Mouse (Mus musculus): ENCODE measurements at regions not wholly inside any gene's neighbourhood (a gene's known extent, or its start where the extent isn't known, plus 50 kb on each side); places are given as distances from the start of the nearest gene placed in this dataset.
A peak's percentile ranks its signal among the peaks of the same experiment; 100 is the strongest.

DNA sequence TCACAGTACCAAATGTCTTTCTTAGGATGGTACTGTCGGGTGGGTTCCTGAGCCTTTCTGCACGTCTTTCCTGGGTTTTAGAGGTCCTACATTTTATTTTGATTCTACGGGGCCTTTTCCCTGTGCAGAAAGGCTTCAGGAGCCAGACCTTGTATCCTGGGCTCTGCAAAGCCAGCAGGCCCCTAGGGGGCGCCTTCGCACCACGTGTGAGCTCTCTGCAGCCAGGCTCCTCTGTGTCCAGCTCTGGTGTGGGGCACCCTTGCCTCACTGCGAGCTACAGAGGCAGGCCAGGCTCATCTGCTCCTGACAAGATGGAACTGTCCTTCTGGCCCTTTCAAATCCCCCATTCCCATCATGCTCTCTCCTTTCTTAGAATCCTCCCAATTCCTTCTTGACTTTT, 53.3 kb upstream of the Usp3 start:
- DNase-seq = peak; percentile 92

DNA sequence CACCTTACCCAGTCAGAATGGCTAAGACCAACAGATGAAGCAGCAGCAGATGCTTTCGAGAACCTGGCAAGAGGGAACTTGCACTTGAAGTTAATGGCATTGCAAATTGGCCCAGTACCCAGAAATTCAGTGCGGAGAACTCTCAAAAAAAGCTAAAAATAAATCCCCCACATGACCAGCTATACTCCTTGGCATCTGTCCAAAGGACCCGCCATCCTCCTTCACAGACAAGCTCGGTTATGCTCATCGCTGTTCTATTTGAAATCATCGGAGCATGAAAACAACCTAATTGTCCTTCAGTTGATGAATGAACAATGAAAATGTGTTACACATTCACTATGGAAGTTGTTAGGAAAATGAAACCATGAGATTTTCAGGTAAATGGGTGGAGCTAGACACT, 58.4 kb upstream of the Usp3 start:
- no peak for DNase-seq

DNA sequence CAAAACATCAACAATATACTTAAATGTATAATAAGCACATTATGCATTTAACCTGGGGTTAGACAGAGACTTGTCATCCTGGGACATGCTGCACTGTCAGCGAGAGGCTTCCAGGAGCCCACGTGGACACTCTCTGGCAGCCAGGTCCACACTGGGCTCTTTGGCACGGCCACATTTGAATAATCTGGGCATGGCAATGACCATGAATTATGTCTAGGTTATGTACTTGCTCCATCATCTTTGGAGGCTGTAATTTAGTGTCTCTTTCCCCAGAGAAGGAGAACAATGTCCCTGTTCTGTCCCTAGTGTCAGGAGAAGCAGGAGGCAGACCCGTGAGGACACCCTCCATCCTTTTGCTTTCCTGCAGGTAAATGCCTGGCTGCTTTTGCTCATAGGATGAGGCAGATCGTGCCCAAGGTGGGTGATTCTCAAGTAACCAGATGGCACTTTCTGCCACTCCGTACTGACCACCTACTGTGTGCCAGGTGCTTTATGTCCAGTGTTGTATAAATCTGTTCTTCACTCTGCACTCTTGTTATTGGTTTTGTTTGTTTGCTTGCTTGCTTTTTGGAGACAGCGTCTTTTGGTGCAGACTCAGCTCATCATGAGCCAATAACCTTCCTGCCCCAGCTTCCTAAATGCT, 56.2 kb upstream of the Car12 start:
- no peak for DNase-seq

DNA sequence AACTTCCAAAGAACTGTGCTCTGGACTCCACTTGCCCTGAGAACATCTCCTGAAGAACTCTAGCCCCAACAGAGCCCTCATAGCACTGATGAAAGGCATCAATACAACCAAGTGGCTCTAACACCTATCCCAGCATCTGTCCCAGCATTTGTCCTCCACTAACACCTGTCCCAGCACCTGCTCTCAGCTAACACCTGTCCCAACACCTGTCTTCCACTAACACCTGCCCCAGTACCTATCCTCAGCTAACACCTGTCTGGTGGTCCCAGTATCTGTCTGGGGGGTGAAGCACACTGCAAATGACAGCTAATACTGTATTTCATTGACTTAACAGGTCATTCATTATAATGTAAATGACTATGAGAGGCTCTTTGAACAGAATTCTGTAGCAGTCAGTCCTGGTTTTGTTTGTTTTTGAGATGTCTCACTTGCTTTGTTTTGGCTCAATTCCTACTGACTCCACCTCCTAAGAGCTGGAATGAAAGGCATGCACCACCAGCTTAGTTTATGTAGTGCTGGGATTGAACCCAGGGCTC, 54.7 kb upstream of the Car12 start:
- no peak for DNase-seq

DNA sequence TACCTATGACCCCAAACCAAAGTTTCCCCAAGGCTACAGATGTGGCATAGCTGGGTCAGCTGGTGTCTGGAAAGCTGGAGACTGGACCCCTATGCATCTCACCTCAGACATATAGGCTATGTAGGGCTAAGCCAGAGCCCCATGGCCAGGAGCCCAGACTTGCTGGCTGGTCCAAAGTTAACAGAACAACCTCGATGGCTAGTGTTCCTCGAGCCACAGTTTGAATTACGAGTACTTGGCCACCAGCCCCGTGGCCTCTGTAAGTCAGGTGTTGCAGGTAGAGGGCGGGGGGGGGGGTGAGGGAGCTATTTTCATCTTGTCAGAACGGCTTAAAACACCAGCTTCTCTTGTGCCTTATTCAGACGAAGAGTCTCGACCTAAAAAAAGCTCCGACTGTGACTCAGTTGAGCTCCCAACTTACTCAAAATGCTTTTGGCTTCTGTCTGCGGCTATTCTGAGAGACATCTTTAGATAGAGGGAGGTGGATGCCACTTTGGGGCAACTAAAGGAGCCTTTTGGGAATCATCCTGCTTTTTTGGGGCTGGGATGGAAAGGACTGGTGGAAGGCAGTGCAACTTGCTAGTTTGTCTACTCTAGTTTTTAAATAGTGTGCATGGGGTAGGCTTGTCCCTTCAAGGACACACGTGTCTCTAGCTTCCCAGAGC, 53.6 kb upstream of the Car12 start:
- no peak for DNase-seq

DNA sequence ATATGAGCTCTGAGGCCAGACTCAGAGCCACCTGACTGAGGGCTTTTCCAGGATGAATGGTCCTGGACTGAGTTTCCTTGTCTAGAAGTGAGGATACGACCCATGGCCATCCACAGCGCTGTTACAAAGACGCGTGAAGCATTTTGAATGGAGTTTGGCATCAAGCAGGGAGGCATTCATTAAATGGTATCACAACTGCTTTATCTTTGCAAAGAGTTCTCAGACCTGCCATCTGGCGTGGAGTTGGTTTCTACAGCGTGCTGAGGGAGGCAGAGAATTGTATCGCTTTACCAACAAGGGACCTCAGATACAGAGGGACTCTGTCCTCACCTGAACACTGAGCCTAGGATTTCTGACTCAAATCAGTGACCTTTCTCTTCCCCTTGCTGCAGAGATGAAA, 51.9 kb upstream of the Car12 start:
- no peak for DNase-seq

DNA sequence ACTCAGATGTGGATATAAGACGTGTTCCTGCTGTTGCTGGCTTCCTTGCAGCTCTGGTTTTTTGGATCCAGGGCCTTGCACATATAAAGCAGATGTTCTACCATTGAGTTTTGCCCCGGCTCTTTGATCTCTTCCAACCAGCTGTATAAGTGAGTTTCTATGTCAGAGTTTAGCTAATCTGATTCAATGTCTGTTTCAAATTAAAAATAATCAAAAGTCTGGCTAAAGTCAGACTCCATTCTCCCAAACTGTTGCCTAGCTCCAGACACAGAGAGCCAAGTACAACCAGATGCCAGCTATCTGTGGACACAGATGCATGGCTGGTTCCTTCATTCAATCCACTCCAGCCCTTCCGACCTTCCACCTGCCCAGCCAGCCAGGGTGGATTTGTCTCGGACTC, 51.0 kb upstream of the Car12 start:
- no peak for DNase-seq

Data from adrenal gland, adult 2 months (tissue).